Mouse (Mus musculus) spleen, adult 2 months (tissue): ENCODE results near the gene Btf3l4.

ENCODE experiments used
- CTCF ChIP-seq: fragments of 200-500 bp; IDR thresholded peaks from 2 replicates; pipeline ENCODE4 v1.5.1; 2011; ENCODE audit warnings: mild to moderate bottlenecking, inconsistent platforms; ENCODE audit not compliant: insufficient read depth, insufficient read length, insufficient replicate concordance; ENCODE audit errors: extremely low read depth
- POLR2A ChIP-seq: fragments of 200-500 bp; IDR thresholded peaks from 2 replicates; pipeline ENCODE4 v1.6.1; 2011; ENCODE audit warnings: low read depth, low read length, inconsistent platforms

GRCm38 (mm10) chr4:108796701-108797100, 36.7 kb downstream of the Btf3l4 start:
- TF ChIP-seq POLR2A (no peak), CTCF (no peak)
